Mouse (Mus musculus): ENCODE measurements at regions not wholly inside any gene's neighbourhood (a gene's known extent, or its start where the extent isn't known, plus 50 kb on each side); places are given as distances from the start of the nearest gene placed in this dataset.
"Not testable (repeated sequence)": the region's sequence is repeated elsewhere in the genome, so short reads cannot be mapped to it uniquely, and the experiment has no call there.

GRCm38 (mm10) chr16:12807351-12807871, 302.1 kb upstream of the Ercc4 start:
- no peak for DNase-seq

- DNase-seq: no peak
Observed at GRCm38 (mm10) chr16:12811088-12811487, 298.4 kb upstream of the Ercc4 start.

GRCm38 (mm10) chr16:12824646-12825045, 284.8 kb upstream of the Ercc4 start:
- no peak for DNase-seq

GRCm38 (mm10) chr16:12826222-12826621, 283.3 kb upstream of the Ercc4 start:
- peak; percentile 5 for DNase-seq

GRCm38 (mm10) chr16:12831308-12831707, 278.2 kb upstream of the Ercc4 start:
- not testable (repeated sequence) for DNase-seq

- no peak for DNase-seq
Observed at GRCm38 (mm10) chr16:12856356-12856755, 253.1 kb upstream of the Ercc4 start.

- no peak for DNase-seq
Observed at GRCm38 (mm10) chr16:12859714-12860355, 249.6 kb upstream of the Ercc4 start.

- DNase-seq: no peak
Observed at GRCm38 (mm10) chr16:12862561-12862960, 246.9 kb upstream of the Ercc4 start.

- not testable (repeated sequence) for DNase-seq
Observed at GRCm38 (mm10) chr16:12878326-12878725, 231.2 kb upstream of the Ercc4 start.

- DNase-seq: no peak
Observed at GRCm38 (mm10) chr16:12880011-12880410, 229.5 kb upstream of the Ercc4 start.

GRCm38 (mm10) chr16:12880481-12880880, 229.0 kb upstream of the Ercc4 start:
- no peak for DNase-seq

- DNase-seq: no peak
Observed at GRCm38 (mm10) chr16:12882690-12883089, 226.8 kb upstream of the Ercc4 start.

GRCm38 (mm10) chr16:12884556-12884955, 224.9 kb upstream of the Ercc4 start:
- DNase-seq: no peak

- DNase-seq: peak; percentile 68
Observed at GRCm38 (mm10) chr16:12886127-12886526, 223.4 kb upstream of the Ercc4 start.

- DNase-seq: no peak
Observed at GRCm38 (mm10) chr16:12887381-12887780, 222.1 kb upstream of the Ercc4 start.

GRCm38 (mm10) chr16:12890094-12890493, 219.4 kb upstream of the Ercc4 start:
- DNase-seq: no peak

GRCm38 (mm10) chr16:12890545-12890944, 218.9 kb upstream of the Ercc4 start:
- no peak for DNase-seq

- no peak for DNase-seq
Observed at GRCm38 (mm10) chr16:12892658-12893305, 216.7 kb upstream of the Ercc4 start.

GRCm38 (mm10) chr16:12897267-12897666, 212.2 kb upstream of the Ercc4 start:
- no peak for DNase-seq

- peak; percentile 38 for DNase-seq
Observed at GRCm38 (mm10) chr16:12900670-12901069, 208.8 kb upstream of the Ercc4 start.

- DNase-seq: peak; percentile 34
Observed at GRCm38 (mm10) chr16:12901096-12901995, 208.1 kb upstream of the Ercc4 start.

- DNase-seq: peak; percentile 41
Observed at GRCm38 (mm10) chr16:12901996-12902319, 207.5 kb upstream of the Ercc4 start.

- no peak for DNase-seq
Observed at GRCm38 (mm10) chr16:12903161-12903560, 206.3 kb upstream of the Ercc4 start.
